Comparison of ENCODE assay signal across 8 mouse cellular contexts in the genomic region with DNA sequence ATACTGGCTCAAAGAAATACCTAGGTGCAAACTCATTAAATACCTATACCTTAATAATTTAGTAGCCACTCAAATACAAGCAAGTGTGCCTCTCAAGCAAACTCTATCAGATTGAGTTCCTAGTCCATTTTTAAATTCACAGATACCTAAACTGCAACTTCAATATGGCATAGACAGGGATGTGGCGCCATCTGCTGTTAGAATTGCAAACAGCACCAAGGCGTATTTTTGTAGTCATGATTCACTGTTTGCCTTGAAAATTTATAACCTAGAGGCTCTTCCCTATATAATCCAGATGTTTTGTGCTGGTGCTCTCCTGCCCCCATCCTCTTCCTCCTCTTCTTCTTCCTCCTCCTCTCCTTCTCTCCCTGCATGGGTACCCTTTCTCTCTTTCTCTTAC. TPM values are rescaled to one million over a fixed set of nuclear protein-coding genes. Genes with fewer than 3 reads are reported as not detected.
DNase-seq lines count a peak whose midpoint lies in the region; ATAC-seq and TF ChIP-seq lines count a peak whose summit lies in the region.

No protein-coding gene starts in this region.

- H3K27ac ChIP-seq in neural tube, embryonic 15.5 days (replicated peaks), result no peak overlapping the region
- H3K27ac ChIP-seq in bone marrow, adult 2 months (ENCODE audit: control insufficient read depth, insufficient read depth, low read depth, low read length, poor library complexity), result no peak overlapping the region
- H3K27ac ChIP-seq in liver, postnatal 0 days (ENCODE audit: low read depth), result no peak overlapping the region

- TF ChIP-seq EP300 in liver, postnatal 0 days (IDR thresholded peaks at IDR 0.05; ENCODE audit: low read depth), result no peak

- H3K4me1 ChIP-seq in neural tube, embryonic 15.5 days, result peaks cover 22% of the 10 kb centered on the region
- H3K4me1 ChIP-seq in bone marrow, adult 2 months (ENCODE audit: control insufficient read depth, insufficient read depth, low read length), result no peaks in the 10 kb centered on the region
- H3K4me1 ChIP-seq in liver, postnatal 0 days (ENCODE audit: insufficient read depth), result no peaks in the 10 kb centered on the region

- H3K9me3 ChIP-seq in neural tube, embryonic 15.5 days (replicated peaks), result no peaks in the 10 kb centered on the region
- no peaks in the 10 kb centered on the region for H3K9me3 ChIP-seq in liver, postnatal 0 days (ENCODE audit: low read length)

- no peak overlapping the region for H3K4me2 ChIP-seq in neural tube, embryonic 15.5 days
- no peak overlapping the region for H3K4me2 ChIP-seq in liver, postnatal 0 days (ENCODE audit: low read depth, low read length)

- TF ChIP-seq POLR2A in bone marrow, adult 2 months (IDR thresholded peaks at IDR 0.05; ENCODE audit: borderline replicate concordance, control insufficient read depth, low read depth, low read length), result no peak

- peak; percentile 34; the same call in 1 of the 2 replicates for TF ChIP-seq CTCF in bone marrow, adult 2 months (IDR thresholded peaks at IDR 0.05; ENCODE audit: control insufficient read depth, insufficient read depth, low read length)
- TF ChIP-seq CTCF in liver, postnatal 0 days (IDR thresholded peaks at IDR 0.05; ENCODE audit: low read depth), result peak; percentile 90

- H3K4me3 ChIP-seq in neural tube, embryonic 15.5 days (replicated peaks), result no peak overlapping the region
- no peak overlapping the region for H3K4me3 ChIP-seq in bone marrow, adult 2 months (replicated peaks; ENCODE audit: control insufficient read depth, low read depth, low read length)
- no peak overlapping the region for H3K4me3 ChIP-seq in liver, postnatal 0 days (ENCODE audit: low read depth, low read length)

- H3K9ac ChIP-seq in neural tube, embryonic 15.5 days (replicated peaks), result no peak overlapping the region
- H3K9ac ChIP-seq in liver, postnatal 0 days (replicated peaks), result no peak overlapping the region

- 0% methylated on average over 2 of the region's 2 CpGs for WGBS in neural tube, embryonic 15.5 days
- WGBS in bone marrow, adult 2 months, result 0% methylated on average over 2 of the region's 2 CpGs
- WGBS in liver, postnatal 0 days (ENCODE audit: insufficient replicate concordance), result 0% methylated on average over 2 of the region's 2 CpGs

- no peaks in the 10 kb centered on the region for H3K36me3 ChIP-seq in neural tube, embryonic 15.5 days
- no peaks in the 10 kb centered on the region for H3K36me3 ChIP-seq in liver, postnatal 0 days (replicated peaks; ENCODE audit: insufficient read depth, low read length)

- no peak for ATAC-seq in neural tube, embryonic 15.5 days (ENCODE audit: low FRiP score)
- ATAC-seq in liver, postnatal 0 days, result no peak

- DNase-seq in neural tube, embryonic 10.5 days (ENCODE audit: extremely low spot score, low spot score), result peak; percentile 83
- DNase-seq in forelimb bud, embryonic 11.5 days (ENCODE audit: low read depth, low spot score), result peak; percentile 84
- peak; percentile 65 to 86 for DNase-seq in kidney, postnatal 25 days
- DNase-seq in liver, postnatal 0 days, result peak; percentile 81
- peak; percentile 78 for DNase-seq in right cerebral cortex, postnatal 14 days
- peak; percentile 80 for DNase-seq in urinary bladder, postnatal 25 days (ENCODE audit: low spot score)

- H3K27me3 ChIP-seq in neural tube, embryonic 15.5 days (replicated peaks), result no peaks in the 10 kb centered on the region
- 0 out of 2 replicates have a peak, but pooled peaks cover 2% of the 10 kb centered on the region for H3K27me3 ChIP-seq in liver, postnatal 0 days (ENCODE audit: insufficient read depth, low read length)

RNA-seq across cellular contexts. Expression of a gene that starts 2.1 kb away (rescaled TPM):
- polyA plus RNA-seq in neural tube, embryonic 15.5 days (2015; fragmentation: Nextera tagmentation; extraction: Ambion mirVana), result 20.0 and 21.3 TPM in 2 replicates
- 1.2 and 1.5 TPM in 2 replicates for polyA plus RNA-seq in bone marrow, adult 2 months (2011; ENCODE audit: insufficient read depth, insufficient read length, low replicate concordance, missing spikeins)
- polyA plus RNA-seq in liver, postnatal 0 days (2015; fragmentation: Nextera tagmentation; extraction: Ambion mirVana), result 0.40 and 0.59 TPM in 2 replicates

RNA-seq across cellular contexts. Expression of a gene that starts 41.6 kb away (rescaled TPM):
- 27.2 and 33.6 TPM in 2 replicates for polyA plus RNA-seq in neural tube, embryonic 15.5 days (2015; fragmentation: Nextera tagmentation; extraction: Ambion mirVana)
- 0.16 and 0.25 TPM in 2 replicates for polyA plus RNA-seq in bone marrow, adult 2 months (2011; ENCODE audit: insufficient read depth, insufficient read length, low replicate concordance, missing spikeins)
- polyA plus RNA-seq in liver, postnatal 0 days (2015; fragmentation: Nextera tagmentation; extraction: Ambion mirVana), result 0.04 and 0.05 TPM in 2 replicates

RNA-seq across cellular contexts. Expression of a gene that starts 52.6 kb away (rescaled TPM):
- 14.7 and 18.0 TPM in 2 replicates for polyA plus RNA-seq in neural tube, embryonic 15.5 days (2015; fragmentation: Nextera tagmentation; extraction: Ambion mirVana)
- 0.93 and 4.3 TPM in 2 replicates for polyA plus RNA-seq in bone marrow, adult 2 months (2011; ENCODE audit: insufficient read depth, insufficient read length, low replicate concordance, missing spikeins)
- polyA plus RNA-seq in liver, postnatal 0 days (2015; fragmentation: Nextera tagmentation; extraction: Ambion mirVana), result 0.75 and 0.78 TPM in 2 replicates

Comparison
In these comparisons a context has a peak if more than half of its experiments do, and no peak if none do; other contexts are left out.
1. RNA of a gene that starts 41.6 kb away (polyA plus RNA-seq): 27.2 to 33.6 TPM in neural tube, embryonic 15.5 days; 0.16 to 0.25 TPM in bone marrow, adult 2 months and 0.04 to 0.05 TPM in liver, postnatal 0 days; every median in the first group is over 10 times any median in the second.
2. Peak in every context shown above with its lines, with median percentiles within 50 percentile points of each other: DNase-seq.